Mouse (Mus musculus): Measurements from ENCODE around the gene Mroh3.

The Mroh3 gene

GRCm38 (mm10) chr1:136156951-136157350 is 55.7 kb downstream of the Mroh3 start:
- in situ Hi-C loops (cut with MseI, MboI), result no loop called here

GRCm38 (mm10) chr1:136156304-136156703 is 56.3 kb downstream of the Mroh3 start:
- in situ Hi-C loops (cut with MseI, MboI), result no loop called here

GRCm38 (mm10) chr1:136151371-136151770 is 61.3 kb downstream of the Mroh3 start:
- in situ Hi-C loops (cut with MseI, MboI), result no loop called here

GRCm38 (mm10) chr1:136149702-136150101 is 62.9 kb downstream of the Mroh3 start:
- in situ Hi-C loops (cut with MseI, MboI), result no loop called here

- in situ Hi-C loops (cut with MseI, MboI), result no loop called here
Measured at GRCm38 (mm10) chr1:136143514-136143913, 69.1 kb downstream of the Mroh3 start.

- in situ Hi-C loops (cut with MseI, MboI), result no loop called here
Measured at GRCm38 (mm10) chr1:136142336-136142735, 70.3 kb downstream of the Mroh3 start.

GRCm38 (mm10) chr1:136141176-136141950 is 71.3 kb downstream of the Mroh3 start:
- in situ Hi-C loops (cut with MseI, MboI), result no loop called here

- in situ Hi-C loops (cut with MseI, MboI), result no loop called here
Measured at GRCm38 (mm10) chr1:136139990-136140640, 72.5 kb downstream of the Mroh3 start.

- in situ Hi-C loops (cut with MseI, MboI), result no loop called here
Measured at GRCm38 (mm10) chr1:136138191-136138830, 74.3 kb downstream of the Mroh3 start.

GRCm38 (mm10) chr1:136137575-136137974 is 75.1 kb downstream of the Mroh3 start:
- in situ Hi-C loops (cut with MseI, MboI), result no loop called here

GRCm38 (mm10) chr1:136137071-136137531 is 75.5 kb downstream of the Mroh3 start:
- in situ Hi-C loops (cut with MseI, MboI), result no loop called here

- in situ Hi-C loops (cut with MseI, MboI), result no loop called here
Measured at GRCm38 (mm10) chr1:136136547-136136946, 76.1 kb downstream of the Mroh3 start.

GRCm38 (mm10) chr1:136135777-136136444 is 76.7 kb downstream of the Mroh3 start:
- in situ Hi-C loops (cut with MseI, MboI), result no loop called here

GRCm38 (mm10) chr1:136135046-136135445 is 77.6 kb downstream of the Mroh3 start:
- in situ Hi-C loops (cut with MseI, MboI), result no loop called here

GRCm38 (mm10) chr1:136134547-136134946 is 78.1 kb downstream of the Mroh3 start:
- in situ Hi-C loops (cut with MseI, MboI), result no loop called here

GRCm38 (mm10) chr1:136133570-136134240 is 78.9 kb downstream of the Mroh3 start:
- in situ Hi-C loops (cut with MseI, MboI), result no loop called here

- in situ Hi-C loops (cut with MseI, MboI), result no loop called here
Measured at GRCm38 (mm10) chr1:136132386-136133201, 80.0 kb downstream of the Mroh3 start.

Measured in mouse trophoblast stem cell (cell line).